16 mouse cellular contexts compared by ENCODE assay signal in genomic region chr1:20986378-20987056, GRCm38 (mm10). TPM values are rescaled to one million over a fixed set of nuclear protein-coding genes. Genes with fewer than 3 reads are reported as not detected.
DNase-seq lines count a peak whose midpoint lies in the region; ATAC-seq lines count a peak whose summit lies in the region.
"Had no signal": no experiment of that assay in that cellular context is flagged by ENCODE, and none has a peak within 500 bp of the region (broad histone marks: within the 10 kb centered on the region; RNA-seq: fewer than 3 reads in every experiment).

No protein-coding gene starts in this region.

- DNase-seq in forebrain, embryonic 10.5 days (ENCODE audit: extremely low spot score, low spot score), result no peak
- no peak for DNase-seq in embryonic facial prominence, embryonic 10.5 days (ENCODE audit: low spot score)
- no peak for DNase-seq in heart, adult 18-20 months
- DNase-seq: adrenal gland, postnatal 14 days; cerebellum, postnatal 25 days; gastrocnemius, postnatal 36 days had no signal

- H3K9me3 ChIP-seq in forebrain, embryonic 13.5 days (replicated peaks), result no peaks in the 10 kb centered on the region
- H3K9me3 ChIP-seq in forebrain, embryonic 10.5 days, result no peaks in the 10 kb centered on the region
- H3K9me3 ChIP-seq in neural tube, embryonic 12.5 days, result no peaks in the 10 kb centered on the region
- no peaks in the 10 kb centered on the region for H3K9me3 ChIP-seq in neural tube, embryonic 15.5 days (replicated peaks)
- H3K9me3 ChIP-seq in embryonic facial prominence, embryonic 10.5 days, result no peaks in the 10 kb centered on the region
- no peaks in the 10 kb centered on the region for H3K9me3 ChIP-seq in heart, embryonic 12.5 days (replicated peaks)
- H3K9me3 ChIP-seq: embryonic facial prominence, embryonic 15.5 days; limb, embryonic 15.5 days; midbrain, embryonic 15.5 days had no signal

- no peaks in the 10 kb centered on the region for H3K36me3 ChIP-seq in forebrain, embryonic 13.5 days (ENCODE audit: poor library complexity, severe bottlenecking)
- no peaks in the 10 kb centered on the region for H3K36me3 ChIP-seq in forebrain, embryonic 10.5 days (replicated peaks)
- no peaks in the 10 kb centered on the region for H3K36me3 ChIP-seq in neural tube, embryonic 12.5 days
- H3K36me3 ChIP-seq in neural tube, embryonic 15.5 days, result no peaks in the 10 kb centered on the region
- no peaks in the 10 kb centered on the region for H3K36me3 ChIP-seq in embryonic facial prominence, embryonic 10.5 days (replicated peaks)
- no peaks in the 10 kb centered on the region for H3K36me3 ChIP-seq in heart, embryonic 12.5 days
- H3K36me3 ChIP-seq: embryonic facial prominence, embryonic 15.5 days; limb, embryonic 15.5 days; midbrain, embryonic 15.5 days had no signal

- H3K27me3 ChIP-seq in forebrain, embryonic 13.5 days, result no peaks in the 10 kb centered on the region
- no peaks in the 10 kb centered on the region for H3K27me3 ChIP-seq in forebrain, embryonic 10.5 days (ENCODE audit: poor library complexity, severe bottlenecking)
- H3K27me3 ChIP-seq in neural tube, embryonic 12.5 days (replicated peaks), result no peaks in the 10 kb centered on the region
- no peaks in the 10 kb centered on the region for H3K27me3 ChIP-seq in neural tube, embryonic 15.5 days (replicated peaks)
- no peaks in the 10 kb centered on the region for H3K27me3 ChIP-seq in embryonic facial prominence, embryonic 10.5 days (replicated peaks; ENCODE audit: low read depth, poor library complexity, severe bottlenecking)
- H3K27me3 ChIP-seq in heart, embryonic 12.5 days (replicated peaks), result no peaks in the 10 kb centered on the region
- H3K27me3 ChIP-seq: embryonic facial prominence, embryonic 15.5 days; limb, embryonic 15.5 days; midbrain, embryonic 15.5 days had no signal

- 0 out of 2 replicates have a peak, but pooled peaks cover 3% of the 10 kb centered on the region for H3K4me1 ChIP-seq in forebrain, embryonic 13.5 days
- H3K4me1 ChIP-seq in forebrain, embryonic 10.5 days, result no peaks in the 10 kb centered on the region
- H3K4me1 ChIP-seq in neural tube, embryonic 12.5 days, result no peaks in the 10 kb centered on the region
- no peaks in the 10 kb centered on the region for H3K4me1 ChIP-seq in neural tube, embryonic 15.5 days
- H3K4me1 ChIP-seq in embryonic facial prominence, embryonic 10.5 days, result no peaks in the 10 kb centered on the region
- H3K4me1 ChIP-seq in heart, embryonic 12.5 days (replicated peaks), result no peaks in the 10 kb centered on the region
- H3K4me1 ChIP-seq: embryonic facial prominence, embryonic 15.5 days; limb, embryonic 15.5 days; midbrain, embryonic 15.5 days had no signal

- no peak overlapping the region for H3K4me2 ChIP-seq in forebrain, embryonic 13.5 days
- H3K4me2 ChIP-seq in neural tube, embryonic 12.5 days (replicated peaks), result no peak overlapping the region
- no peak overlapping the region for H3K4me2 ChIP-seq in neural tube, embryonic 15.5 days
- no peak overlapping the region for H3K4me2 ChIP-seq in heart, embryonic 12.5 days
- H3K4me2 ChIP-seq: embryonic facial prominence, embryonic 15.5 days; limb, embryonic 15.5 days; midbrain, embryonic 15.5 days had no signal

- ATAC-seq in forebrain, embryonic 13.5 days, result peak; percentile 22; the same call in 1 of the 2 replicates
- ATAC-seq in neural tube, embryonic 12.5 days (ENCODE audit: low FRiP score, low read depth), result peak; percentile 43; the same call in 1 of the 2 replicates
- ATAC-seq in neural tube, embryonic 15.5 days (ENCODE audit: low FRiP score), result no peak
- ATAC-seq in megakaryocyte progenitor cell, adult 5-6 weeks (replicated peaks; ENCODE audit: poor library complexity), result peak; percentile 76
- no peak for ATAC-seq in heart, embryonic 12.5 days (ENCODE audit: insufficient number of reproducible peaks, low FRiP score)
- ATAC-seq: lung, postnatal 0 days; midbrain, embryonic 15.5 days had no signal

- no peak overlapping the region for H3K9ac ChIP-seq in forebrain, embryonic 13.5 days
- H3K9ac ChIP-seq in neural tube, embryonic 12.5 days, result no peak overlapping the region
- no peak overlapping the region for H3K9ac ChIP-seq in neural tube, embryonic 15.5 days (replicated peaks)
- H3K9ac ChIP-seq in heart, embryonic 12.5 days, result no peak overlapping the region
- H3K9ac ChIP-seq: embryonic facial prominence, embryonic 15.5 days; limb, embryonic 15.5 days; midbrain, embryonic 15.5 days had no signal

- WGBS in forebrain, embryonic 13.5 days, result 61% methylated on average over 10 of the region's 10 CpGs
- 82% methylated on average over 10 of the region's 10 CpGs for WGBS in forebrain, embryonic 10.5 days
- 55% methylated on average over 10 of the region's 10 CpGs for WGBS in neural tube, embryonic 12.5 days
- 52% methylated on average over 10 of the region's 10 CpGs for WGBS in neural tube, embryonic 15.5 days
- WGBS in embryonic facial prominence, embryonic 10.5 days, result 74% methylated on average over 10 of the region's 10 CpGs
- WGBS in heart, embryonic 12.5 days, result 58% methylated on average over 10 of the region's 10 CpGs

- no peak overlapping the region for H3K4me3 ChIP-seq in forebrain, embryonic 13.5 days
- no peak overlapping the region for H3K4me3 ChIP-seq in forebrain, embryonic 10.5 days
- no peak overlapping the region for H3K4me3 ChIP-seq in neural tube, embryonic 12.5 days
- no peak overlapping the region for H3K4me3 ChIP-seq in neural tube, embryonic 15.5 days (replicated peaks)
- no peak overlapping the region for H3K4me3 ChIP-seq in embryonic facial prominence, embryonic 10.5 days
- no peak overlapping the region for H3K4me3 ChIP-seq in heart, embryonic 12.5 days
- H3K4me3 ChIP-seq: embryonic facial prominence, embryonic 15.5 days; limb, embryonic 15.5 days; midbrain, embryonic 15.5 days had no signal

- H3K27ac ChIP-seq in forebrain, embryonic 13.5 days, result no peak overlapping the region
- H3K27ac ChIP-seq in forebrain, embryonic 10.5 days, result no peak overlapping the region
- H3K27ac ChIP-seq in neural tube, embryonic 12.5 days, result no peak overlapping the region
- no peak overlapping the region for H3K27ac ChIP-seq in neural tube, embryonic 15.5 days (replicated peaks)
- H3K27ac ChIP-seq in embryonic facial prominence, embryonic 10.5 days (replicated peaks), result no peak overlapping the region
- H3K27ac ChIP-seq in heart, embryonic 12.5 days (ENCODE audit: poor library complexity, severe bottlenecking), result no peak overlapping the region
- H3K27ac ChIP-seq: embryonic facial prominence, embryonic 15.5 days; kidney, postnatal 0 days; limb, embryonic 15.5 days; midbrain, embryonic 15.5 days had no signal

RNA-seq across cellular contexts. Expression of gene Efhc1, which starts 35.1 kb away (rescaled TPM):
- 1.5 and 2.0 TPM in 2 replicates for polyA plus RNA-seq in forebrain, embryonic 13.5 days (2015; fragmentation: Nextera tagmentation; extraction: Ambion mirVana)
- 1.3 and 2.1 TPM in 2 replicates for polyA plus RNA-seq in forebrain, embryonic 10.5 days (2016; fragmentation: Nextera tagmentation; extraction: Ambion mirVana)
- polyA plus RNA-seq in neural tube, embryonic 12.5 days (2016; fragmentation: Nextera tagmentation; extraction: Ambion mirVana), result 1.4 and 1.5 TPM in 2 replicates
- polyA plus RNA-seq in neural tube, embryonic 15.5 days (2015; fragmentation: Nextera tagmentation; extraction: Ambion mirVana), result 1.3 and 1.9 TPM in 2 replicates
- total RNA-seq in megakaryocyte progenitor cell, adult 5-6 weeks (2015), result 0.07 and 1.5 TPM in 2 replicates
- total RNA-seq in megakaryocyte progenitor cell, adult 5-6 weeks (2017), result 0.20 and 0.21 TPM in 2 replicates
- 2.2 and 2.5 TPM in 2 replicates for polyA plus RNA-seq in embryonic facial prominence, embryonic 10.5 days (2016; fragmentation: Nextera tagmentation; extraction: Ambion mirVana)
- under 1 TPM; 0.32 to 0.82 TPM for total RNA-seq in heart, adult 18-20 months (2021)
- polyA plus RNA-seq in heart, embryonic 12.5 days (2016; fragmentation: Nextera tagmentation; extraction: Ambion mirVana), result 0.99 and 1.1 TPM in 2 replicates

Comparison
In these comparisons a context has a peak if more than half of its experiments do, and no peak if none do; other contexts are left out.
1. ATAC-seq: peak in forebrain, embryonic 13.5 days (single experiment), neural tube, embryonic 12.5 days (single experiment) and megakaryocyte progenitor cell, adult 5-6 weeks (single experiment); none in neural tube, embryonic 15.5 days (single experiment) and heart, embryonic 12.5 days (single experiment).